Comparison of ENCODE assay signal across 28 mouse cellular contexts in the genomic region with DNA sequence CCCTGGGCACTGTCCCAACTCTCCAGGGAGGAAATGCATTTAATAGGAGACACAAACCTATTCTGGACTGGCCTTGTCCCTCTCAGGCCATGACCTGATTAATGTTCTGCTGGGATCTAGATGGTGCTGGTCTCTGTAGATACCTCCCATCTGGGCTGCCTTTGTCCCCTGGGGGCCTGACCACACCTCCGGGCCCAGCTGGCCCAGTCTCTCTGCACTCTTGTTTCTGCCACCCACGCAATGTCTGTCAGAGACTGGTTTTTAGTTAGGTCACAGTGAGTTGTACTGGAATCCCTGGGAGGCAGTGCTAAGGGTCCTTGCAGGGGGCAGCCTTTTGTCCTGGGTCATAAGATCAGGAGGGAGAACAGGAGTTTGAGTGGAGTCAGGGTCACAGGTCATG. TPM values are rescaled to one million over a fixed set of nuclear protein-coding genes. Genes with fewer than 3 reads are reported as not detected.
A peak's percentile ranks its signal among the peaks of the same experiment; 100 is the strongest.
DNase-seq lines count a peak whose midpoint lies in the region; ATAC-seq and TF ChIP-seq lines count a peak whose summit lies in the region.
"Had no signal": no experiment of that assay in that cellular context is flagged by ENCODE, and none has a peak within 500 bp of the region (broad histone marks: within the 10 kb centered on the region; RNA-seq: fewer than 3 reads in every experiment).

No protein-coding gene starts in this region.

- no peak overlapping the region for H3K4me3 ChIP-seq in kidney, embryonic 15.5 days (replicated peaks)
- H3K4me3 ChIP-seq in C2C12 (ENCODE audit: insufficient read depth, poor library complexity, severe bottlenecking) (no peak overlapping the region), myocyte (no peak overlapping the region)
- H3K4me3 ChIP-seq: embryonic facial prominence, embryonic 12.5 days; embryonic facial prominence, embryonic 15.5 days; heart, adult 2 months; heart, embryonic 10.5 days; heart, embryonic 13.5 days; hindbrain, embryonic 13.5 days; intestine, embryonic 15.5 days had no signal

- H3K79me2 ChIP-seq in C2C12 (ENCODE audit: control insufficient read depth, insufficient read depth), result no peaks in the 10 kb centered on the region
- no peaks in the 10 kb centered on the region for H3K79me2 ChIP-seq in myocyte (ENCODE audit: control insufficient read depth, insufficient read depth)

- TF ChIP-seq CTCF in C2C12 (IDR thresholded peaks at IDR 0.05; ENCODE audit: control insufficient read depth, insufficient read depth, insufficient read length), result no peak

- no peak overlapping the region for H3K9ac ChIP-seq in kidney, embryonic 15.5 days
- H3K9ac ChIP-seq: embryonic facial prominence, embryonic 12.5 days; embryonic facial prominence, embryonic 15.5 days; forebrain, postnatal 0 days; heart, embryonic 13.5 days; hindbrain, embryonic 13.5 days; intestine, embryonic 15.5 days had no signal

- H3K4me1 ChIP-seq in kidney, embryonic 15.5 days, result peaks cover 8% of the 10 kb centered on the region
- H3K4me1 ChIP-seq: embryonic facial prominence, embryonic 12.5 days; embryonic facial prominence, embryonic 15.5 days; heart, embryonic 10.5 days; heart, embryonic 13.5 days; hindbrain, embryonic 13.5 days; intestine, embryonic 15.5 days had no signal

- H3K36me3 ChIP-seq in kidney, embryonic 15.5 days, result no peaks in the 10 kb centered on the region
- H3K36me3 ChIP-seq in C2C12 (ENCODE audit: control insufficient read depth, insufficient read depth), result no peaks in the 10 kb centered on the region
- H3K36me3 ChIP-seq in myocyte (ENCODE audit: control insufficient read depth, insufficient read depth), result no peaks in the 10 kb centered on the region
- H3K36me3 ChIP-seq: embryonic facial prominence, embryonic 12.5 days; embryonic facial prominence, embryonic 15.5 days; G1E; heart, embryonic 10.5 days; heart, embryonic 13.5 days; hindbrain, embryonic 13.5 days; intestine, embryonic 15.5 days had no signal

- no peak for DNase-seq in kidney, postnatal 10 days
- DNase-seq in ES-CJ7 (ENCODE audit: low read depth, low spot score), result peak; percentile 17
- DNase-seq in left cerebral cortex, adult 11 months (ENCODE audit: low spot score), result no peak
- DNase-seq: adrenal gland, adult 2 months; adrenal gland, postnatal 36 days; cerebellum, adult 11 months; cerebellum, adult 2 months; cerebellum, adult 9-11 months; cerebellum, postnatal 25 days; forebrain, postnatal 0 days; gastrocnemius, postnatal 10 days; gastrocnemius, postnatal 36 days; heart, adult 2 months; heart, postnatal 4 days had no signal

- H3K27me3 ChIP-seq in kidney, embryonic 15.5 days, result peaks cover 3% of the 10 kb centered on the region; the same call in 1 of the 2 replicates
- H3K27me3 ChIP-seq in C2C12 (ENCODE audit: control insufficient read depth, insufficient read depth, insufficient read length), result peaks cover 4% of the 10 kb centered on the region
- no peaks in the 10 kb centered on the region for H3K27me3 ChIP-seq in myocyte (ENCODE audit: control insufficient read depth, insufficient read depth, insufficient read length)
- H3K27me3 ChIP-seq: embryonic facial prominence, embryonic 12.5 days; embryonic facial prominence, embryonic 15.5 days; heart, embryonic 13.5 days; hindbrain, embryonic 13.5 days; intestine, embryonic 15.5 days had no signal

- no peak overlapping the region for H3K4me2 ChIP-seq in kidney, embryonic 15.5 days
- no peak overlapping the region for H3K4me2 ChIP-seq in myocyte (ENCODE audit: low read depth)
- H3K4me2 ChIP-seq: embryonic facial prominence, embryonic 12.5 days; embryonic facial prominence, embryonic 15.5 days; heart, embryonic 13.5 days; hindbrain, embryonic 13.5 days; intestine, embryonic 15.5 days had no signal

- 55% methylated on average over 2 of the region's 2 CpGs for WGBS in kidney, embryonic 15.5 days

- no peaks in the 10 kb centered on the region for H3K9me3 ChIP-seq in kidney, embryonic 15.5 days (replicated peaks)
- H3K9me3 ChIP-seq: embryonic facial prominence, embryonic 12.5 days; embryonic facial prominence, embryonic 15.5 days; heart, embryonic 10.5 days; heart, embryonic 13.5 days; hindbrain, embryonic 13.5 days; intestine, embryonic 15.5 days had no signal

- TF ChIP-seq POLR2A in myocyte (IDR thresholded peaks at IDR 0.05; ENCODE audit: insufficient read length, low read depth), result no peak

- no peaks in the 10 kb centered on the region for H3K79me3 ChIP-seq in C2C12 (ENCODE audit: low read depth)

- ATAC-seq in kidney, embryonic 15.5 days (replicated peaks; ENCODE audit: low FRiP score), result 0 out of 2 replicates have a peak, but pooled peaks have one; percentile 12
- ATAC-seq: forebrain, embryonic 14.5 days; forebrain, postnatal 0 days; hindbrain, embryonic 16.5 days; intestine, embryonic 15.5 days had no signal

- H3K27ac ChIP-seq in kidney, embryonic 15.5 days, result no peak overlapping the region
- H3K27ac ChIP-seq: embryonic facial prominence, embryonic 12.5 days; embryonic facial prominence, embryonic 15.5 days; heart, adult 2 months; heart, embryonic 10.5 days; heart, embryonic 13.5 days; hindbrain, embryonic 13.5 days; intestine, embryonic 15.5 days had no signal

- H3ac ChIP-seq in C2C12 (ENCODE audit: control insufficient read depth, insufficient read length, low read depth) (no peak overlapping the region), myocyte (ENCODE audit: control insufficient read depth, insufficient read length) (no peak overlapping the region)

TF ChIP-seq in C2C12, 6 proteins besides CTCF, POLR2A, EP300 and RAD21:
- TF ChIP-seq MYOD1 (IDR thresholded peaks at IDR 0.05; ENCODE audit: control insufficient read depth, insufficient read length, low read depth), result peak; percentile 70
- TF ChIP-seq CEBPB (IDR thresholded peaks at IDR 0.05; ENCODE audit: low read depth), result no peak

TF ChIP-seq in myocyte, 11 proteins besides CTCF, POLR2A, EP300 and RAD21:
- TF ChIP-seq REST (IDR thresholded peaks at IDR 0.05; ENCODE audit: insufficient read depth, insufficient read length), result no peak
- TF ChIP-seq USF1 (IDR thresholded peaks at IDR 0.05; ENCODE audit: low read depth), result no peak
- TF ChIP-seq MYOG (IDR thresholded peaks at IDR 0.05; ENCODE audit: control insufficient read depth in 1 of 3, insufficient read depth in 1 of 3, insufficient read length in 2 of 3, low read depth in 2 of 3), result peak in 1 of 3 experiments; percentile 23
- peak in 2 of 3 experiments; percentile 81 to 87 for TF ChIP-seq MYOD1 (IDR thresholded peaks at IDR 0.05; ENCODE audit: control insufficient read depth in 1 of 3, insufficient read length in 2 of 3, low read depth in 2 of 3)
TF ChIP-seq in myocyte: peak in this region for 2.

RNA-seq across cellular contexts. Expression of a gene that starts 34.5 kb away (rescaled TPM):
- polyA plus RNA-seq in kidney, embryonic 15.5 days (2015; fragmentation: Nextera tagmentation; extraction: Ambion mirVana), result 0.18 TPM in 1 of 2 replicates, not detected in the other
- polyA plus RNA-seq in C2C12 (2012; fragmentation: generic; extraction: Trizol), result not detected
- polyA plus RNA-seq in myocyte (2012; fragmentation: generic; extraction: Trizol), result not detected
- polyA plus RNA-seq: embryonic facial prominence, embryonic 15.5 days; forebrain, embryonic 11.5 days; G1E; heart, adult 2 months; heart, embryonic 10.5 days; heart, embryonic 13.5 days; heart, embryonic 16.5 days; intestine, embryonic 15.5 days had no signal
